Mouse (Mus musculus) lung, postnatal 0 days (tissue): ENCODE measurements around the gene Prex1. TPM values are rescaled to one million over a fixed set of nuclear protein-coding genes. Genes with fewer than 3 reads are reported as not detected.

Experiments used
- ATAC-seq: fragments of 200-750 bp; cut with Nextera tagmentation; 2 replicates; pipeline ENCODE4 v1.8.0; 2017; ENCODE audit warnings: moderate library complexity
- DNase-seq: peaks from one replicate; pipeline ENCODE4 v3.0.0-alpha.2; 2016; ENCODE audit warnings: low spot score
- H3K27ac ChIP-seq: fragments of 300-500 bp; sonication (generic); 2 replicates; pipeline ENCODE4 v1.5.1; 2014; ENCODE audit warnings: antibody characterized with exemption, mild to moderate bottlenecking, low read length, mixed read lengths
- H3K27me3 ChIP-seq: fragments of 300-500 bp; sonication (generic); replicated peaks from 2 replicates; pipeline ENCODE4 v1.6.1; 2014; ENCODE audit warnings: low read length, mixed read lengths; ENCODE audit not compliant: insufficient read depth
- H3K36me3 ChIP-seq: fragments of 300-500 bp; sonication (generic); 2 replicates; pipeline ENCODE4 v1.6.1; 2014; ENCODE audit warnings: low read length, mixed read lengths; ENCODE audit not compliant: insufficient read depth
- H3K4me1 ChIP-seq: fragments of 300-500 bp; sonication (generic); 2 replicates; pipeline ENCODE4 v1.6.1; 2014; ENCODE audit warnings: antibody characterized with exemption, low read depth, low read length, mixed read lengths; ENCODE audit not compliant: insufficient read depth
- H3K4me2 ChIP-seq: fragments of 300-500 bp; sonication (generic); replicated peaks from 2 replicates; pipeline ENCODE4 v1.6.1; 2014; ENCODE audit warnings: low read depth, mild to moderate bottlenecking, low read length, moderate library complexity, mixed read lengths
- H3K4me3 ChIP-seq: fragments of 300-500 bp; sonication (generic); 2 replicates; pipeline ENCODE4 v1.5.1; 2014; ENCODE audit warnings: low read depth, low read length
- H3K9ac ChIP-seq: fragments of 300-500 bp; sonication (generic); replicated peaks from 2 replicates; pipeline ENCODE4 v1.6.1; 2014; ENCODE audit warnings: low read depth, mild to moderate bottlenecking
- H3K9me3 ChIP-seq: fragments of 300-500 bp; sonication (generic); 2 replicates; pipeline ENCODE4 v1.6.1; 2016; ENCODE audit warnings: low read length, mixed read lengths
- CTCF ChIP-seq: IDR thresholded peaks from 2 replicates; pipeline ENCODE4 v1.5.1; 2016; ENCODE audit warnings: antibody characterized with exemption, mild to moderate bottlenecking
- EP300 ChIP-seq: IDR thresholded peaks from 2 replicates; pipeline ENCODE4 v1.6.1; 2016; ENCODE audit warnings: antibody characterized with exemption, mild to moderate bottlenecking, control low read depth
- WGBS: fragments of 180-500 bp; shearing (Covaris S2); extraction: QIAGEN DNeasy Blood & Tissue Kit; methylation state at CpG from one replicate; pipeline ENCODE4 v1.1.7; 2014; 5-methylcytosine and 5-hydroxymethylcytosine counted together
- polyA plus RNA-seq: library from polyadenylated mRNA; unstranded; fragments of >200 nt; fragmentation: Nextera tagmentation; extraction: Ambion mirVana; gene quantifications from 2 replicates; pipeline ENCODE4 v1.2.1, GENCODE M21; 2015

The Prex1 gene
- polyA plus RNA-seq, 1 experiment from 2014 or later = 6.9 TPM

DNA sequence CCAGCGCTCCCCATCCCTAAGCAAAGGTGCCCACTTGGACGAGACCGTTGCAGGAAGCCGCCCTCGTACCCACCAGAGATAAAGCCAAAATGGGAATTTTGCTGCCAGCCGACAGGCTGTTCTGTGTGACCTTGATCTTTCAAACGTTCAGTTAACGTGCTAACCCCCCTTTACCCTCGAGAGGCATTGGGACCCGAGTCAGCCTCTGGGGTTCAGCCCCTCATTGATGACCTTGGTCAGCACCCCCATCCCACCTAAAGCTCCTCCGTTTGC lies 731 bp upstream of the Prex1 start:
- ATAC-seq = no peak
- Histone ChIP-seq H3K4me3 (peak overlapping the region; percentile 42), H3K36me3 (no peaks in the 10 kb centered on the region), H3K27me3 (no peaks in the 10 kb centered on the region), H3K4me2 (peak overlapping the region; percentile 96), H3K27ac (no peak overlapping the region), H3K4me1 (no peaks in the 10 kb centered on the region), H3K9me3 (no peaks in the 10 kb centered on the region), H3K9ac (no peak overlapping the region)
- WGBS = 8% methylated on average over 11 of the region's 11 CpGs
- no peak for DNase-seq
- no peak for TF ChIP-seq CTCF
- TF ChIP-seq EP300 = no peak

DNA sequence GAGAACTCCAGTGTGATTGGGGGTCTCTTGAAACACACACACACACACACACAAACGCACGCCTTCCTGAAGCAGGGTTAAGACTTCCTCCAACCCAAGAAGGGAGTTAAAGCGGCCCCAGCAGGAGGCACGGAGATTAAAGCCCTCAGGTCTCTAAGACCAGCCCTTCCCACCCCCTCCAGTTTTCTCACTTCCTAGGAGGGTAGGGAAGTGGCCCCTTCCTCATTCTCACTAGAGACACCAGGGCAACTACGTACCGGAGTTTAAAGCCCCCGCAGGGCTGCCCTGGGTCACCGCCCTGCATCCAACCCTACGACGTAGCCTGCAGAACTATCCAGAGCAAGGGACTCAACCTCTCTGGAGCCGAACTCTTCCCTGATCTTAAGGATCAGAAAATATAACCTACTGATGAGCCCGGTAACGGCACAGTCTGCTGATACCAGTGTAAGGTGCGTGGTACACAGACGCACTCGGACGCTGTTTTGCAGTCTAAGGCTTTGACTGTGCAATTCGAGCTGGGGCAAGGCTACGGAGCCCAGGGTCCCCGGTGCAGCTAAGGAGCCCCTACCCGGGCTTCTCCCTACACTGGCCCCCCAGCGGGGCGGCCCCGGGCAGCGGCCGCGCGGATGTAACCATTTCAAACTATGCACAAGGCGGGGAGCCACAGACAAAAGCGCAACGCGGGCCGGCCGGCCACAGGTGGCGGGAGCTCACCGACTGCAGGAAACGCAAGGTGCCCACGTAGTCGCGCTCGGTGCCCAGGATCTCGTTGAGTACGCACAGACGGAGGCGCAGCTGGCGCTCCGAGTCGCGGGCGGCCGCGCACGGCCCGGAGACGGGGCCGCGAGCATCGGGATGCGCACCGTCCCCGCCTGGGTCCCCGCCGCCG lies 587 bp downstream of the Prex1 start:
- H3K4me1 ChIP-seq = no peaks in the 10 kb centered on the region
- H3K4me2 ChIP-seq = peak overlapping the region; percentile 96
- 0 out of 2 replicates have a peak overlapping the region, but pooled peaks have one; percentile 54 for H3K27ac ChIP-seq
- H3K27me3 ChIP-seq = no peaks in the 10 kb centered on the region
- peak overlapping the region; percentile 68 for H3K4me3 ChIP-seq
- H3K36me3 ChIP-seq = no peaks in the 10 kb centered on the region
- peak overlapping the region; percentile 55 for H3K9ac ChIP-seq
- TF ChIP-seq CTCF = no peak; the same call in none of the 2 replicates
- TF ChIP-seq EP300 = no peak
- ATAC-seq (peak; percentile 46), DNase-seq (peak; percentile 50)
- no peaks in the 10 kb centered on the region for H3K9me3 ChIP-seq
- under 1% methylated on average over 62 of the region's 64 CpGs for WGBS

DNA sequence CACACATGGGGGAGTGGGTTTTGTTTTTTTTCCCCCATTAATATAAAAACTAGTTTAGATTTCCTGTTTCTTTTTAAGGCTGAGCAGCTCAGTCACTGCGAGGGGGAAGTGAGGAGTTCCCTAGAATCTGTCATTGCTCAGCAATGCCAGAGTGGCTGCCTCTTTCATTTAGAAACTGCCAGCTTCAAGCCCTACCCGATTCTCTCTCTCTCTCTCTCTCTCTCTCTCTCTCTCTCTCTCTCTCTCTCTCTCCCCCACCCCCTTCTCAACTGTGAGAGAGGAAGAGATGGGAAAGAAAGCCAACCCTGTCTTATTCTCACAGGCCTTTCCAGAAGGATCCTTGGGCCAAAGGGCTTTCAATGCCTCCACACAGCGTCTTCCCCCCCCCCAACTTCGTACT lies 1.3 kb downstream of the Prex1 start:
- H3K9ac ChIP-seq = no peak overlapping the region
- no peaks in the 10 kb centered on the region for H3K27me3 ChIP-seq
- WGBS = 1% methylated on average over 4 of the region's 4 CpGs
- TF ChIP-seq CTCF = no peak
- TF ChIP-seq EP300 = no peak
- H3K4me1 ChIP-seq = no peaks in the 10 kb centered on the region
- H3K4me2 ChIP-seq = peak overlapping the region; percentile 96
- H3K36me3 ChIP-seq = no peaks in the 10 kb centered on the region
- H3K9me3 ChIP-seq = no peaks in the 10 kb centered on the region
- H3K27ac ChIP-seq = no peak overlapping the region
- peak; percentile 39 for DNase-seq
- H3K4me3 ChIP-seq = peak overlapping the region; percentile 68; the same call in 1 of the 2 replicates
- ATAC-seq = no peak

GRCm38 (mm10) chr2:166711681-166712132 lies 1.9 kb downstream of the Prex1 start:
- H3K4me2 ChIP-seq = peak overlapping the region; percentile 96; the same call in 1 of the 2 replicates
- no peak for DNase-seq
- H3K4me3 ChIP-seq = 0 out of 2 replicates have a peak overlapping the region, but pooled peaks have one; percentile 2
- no peak overlapping the region for H3K9ac ChIP-seq
- peak overlapping the region; percentile 26; the same call in 1 of the 2 replicates for H3K27ac ChIP-seq
- H3K27me3 ChIP-seq = no peaks in the 10 kb centered on the region
- no peaks in the 10 kb centered on the region for H3K9me3 ChIP-seq
- 29% methylated on average over 7 of the region's 7 CpGs for WGBS
- no peaks in the 10 kb centered on the region for H3K36me3 ChIP-seq
- no peaks in the 10 kb centered on the region for H3K4me1 ChIP-seq
- TF ChIP-seq CTCF (0 out of 2 replicates have a peak, but pooled peaks have one; percentile 4), EP300 (no peak)
- no peak for ATAC-seq

GRCm38 (mm10) chr2:166709883-166710282 lies 3.7 kb downstream of the Prex1 start:
- 92% methylated on average over 2 of the region's 2 CpGs for WGBS
- no peak overlapping the region for H3K9ac ChIP-seq

GRCm38 (mm10) chr2:166708304-166708703 lies 5.3 kb downstream of the Prex1 start:
- Histone ChIP-seq H3K9me3 (no peaks in the 10 kb centered on the region), H3K4me3 (no peak overlapping the region), H3K36me3 (no peaks in the 10 kb centered on the region), H3K27me3 (no peaks in the 10 kb centered on the region), H3K27ac (no peak overlapping the region), H3K9ac (no peak overlapping the region), H3K4me2 (no peak overlapping the region), H3K4me1 (no peaks in the 10 kb centered on the region)
- no peak for TF ChIP-seq EP300
- TF ChIP-seq CTCF = no peak
- DNase-seq (no peak), ATAC-seq (no peak)
- 69% methylated on average over 8 of the region's 8 CpGs for WGBS

More at GRCm38 (mm10) chr2:166709883-166710282, 3.7 kb downstream of the Prex1 start:
- TF ChIP-seq CTCF = no peak
- TF ChIP-seq EP300 = no peak
- Histone ChIP-seq H3K4me1 (no peaks in the 10 kb centered on the region), H3K36me3 (no peaks in the 10 kb centered on the region), H3K27ac (no peak overlapping the region), H3K9me3 (no peaks in the 10 kb centered on the region), H3K4me3 (no peak overlapping the region), H3K4me2 (no peak overlapping the region), H3K27me3 (no peaks in the 10 kb centered on the region)
- DNase-seq = no peak
- ATAC-seq = no peak
